Mouse (Mus musculus): ENCODE results near the gene Agfg2. TPM values are rescaled to one million over a fixed set of nuclear protein-coding genes. Genes with fewer than 3 reads are reported as not detected.

The Agfg2 gene
- 23.5 TPM for total RNA-seq (2023)

GRCm38 (mm10) chr5:137684294-137685123 is at the start of gene Agfg2:
TSS of gene Agfg2 (minus strand) at chr5:137684726.

DNA sequence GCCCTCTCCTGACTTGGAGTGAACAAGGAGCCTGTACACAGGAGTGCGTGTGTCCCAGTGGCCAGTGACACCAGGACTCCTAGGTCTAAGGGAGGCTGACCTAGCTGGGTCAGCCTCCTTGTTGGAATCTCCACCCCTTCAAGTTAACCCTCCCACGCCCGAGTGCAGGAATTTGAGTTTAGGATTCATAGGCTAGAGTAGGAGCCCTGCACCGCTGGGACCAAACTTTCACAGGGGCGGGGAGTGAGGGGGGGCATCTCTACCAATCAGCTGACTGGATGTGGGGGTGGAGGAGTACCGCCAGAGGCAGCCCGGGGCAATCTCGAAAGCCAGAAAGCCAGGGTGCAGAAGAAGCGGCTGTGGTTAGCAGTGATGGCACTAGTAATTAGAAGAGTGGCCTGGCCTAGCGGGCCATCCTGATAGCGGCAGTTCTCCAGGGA is 38.9 kb downstream of the Agfg2 start, which contains the start of gene Irs3:
TSS of gene Irs3 (minus strand) at position 63 of the 440 bp plus-strand sequence.

GRCm38 (mm10) chr5:137641054-137641453 is 43.5 kb downstream of the Agfg2 start, which contains the start of gene Sap25:
TSS of gene Sap25 (plus strand) at chr5:137641334.

DNA sequence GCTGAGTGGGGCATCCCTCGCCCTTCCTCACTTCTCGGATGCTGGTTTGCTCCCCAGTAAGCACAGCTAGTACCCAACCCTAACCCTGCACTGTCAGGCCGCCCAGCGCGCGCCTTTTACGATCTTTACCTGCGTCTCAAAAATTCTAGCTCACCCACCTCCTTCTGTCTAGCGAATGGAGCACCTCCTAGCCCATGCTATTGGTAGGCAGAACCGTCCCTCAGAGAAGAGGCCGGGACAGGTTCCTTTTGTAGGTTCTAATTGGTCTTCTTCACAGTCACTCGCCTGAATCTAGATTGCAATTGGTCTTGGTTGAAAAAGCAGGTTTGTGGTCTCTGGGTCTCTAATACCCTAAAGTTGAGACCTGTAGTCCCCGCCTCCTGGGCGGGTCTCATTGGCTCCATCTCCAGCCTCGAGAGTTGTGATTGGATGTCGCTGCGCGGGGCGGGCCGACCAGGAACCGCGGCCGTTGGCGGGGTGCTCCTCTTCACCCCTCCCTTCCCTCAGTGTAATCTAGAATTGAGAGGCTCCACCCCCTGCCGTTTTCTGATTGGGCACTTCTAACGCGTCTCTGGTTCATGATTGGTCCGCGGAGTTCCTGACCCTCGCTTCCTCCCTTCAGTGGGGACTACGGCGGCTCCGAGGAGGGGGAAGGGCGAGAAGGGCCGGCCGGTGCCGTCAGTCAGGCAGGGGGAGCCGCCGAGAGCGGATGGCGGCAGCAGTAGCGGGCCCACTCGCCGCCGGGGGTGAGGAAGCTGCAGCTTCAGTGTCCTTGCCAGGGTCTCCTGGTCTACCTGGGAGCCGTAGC is 55.8 kb downstream of the Agfg2 start, which contains the start of the genes Fbxo24, Lrch4 and Gm20605:
TSS of gene Fbxo24 (minus strand) at position 505 of the 808 bp plus-strand sequence.
TSS of gene Lrch4 (plus strand) at position 624 of the 808 bp plus-strand sequence.
TSS of gene Gm20605 (plus strand) at position 678 of the 808 bp plus-strand sequence.

GRCm38 (mm10) chr5:137613550-137613949 is 71.0 kb downstream of the Agfg2 start, which contains the start of gene Pcolce:
TSS of gene Pcolce (minus strand) at chr5:137613784.

GRCm38 (mm10) chr5:137600619-137601364 is 83.7 kb downstream of the Agfg2 start, which contains the start of gene Mospd3:
TSS of gene Mospd3 (minus strand) at chr5:137601058.

Other genes starting within 250 kb of the Agfg2 start
- 0.35 TPM for gene Zan, start 207.7 kb downstream of the Agfg2 start, total RNA-seq (2023)
- gene Pop7, start 182.2 kb downstream of the Agfg2 start, total RNA-seq (2023), result 27.2 TPM
- gene Gigyf1, start 166.2 kb downstream of the Agfg2 start, total RNA-seq (2023), result 93.3 TPM
- gene Epo, start 151.5 kb downstream of the Agfg2 start, total RNA-seq (2023), result not detected
- 259 TPM for gene Gnb2, start 151.2 kb downstream of the Agfg2 start, total RNA-seq (2023)
- gene Actl6b, start 131.2 kb downstream of the Agfg2 start, total RNA-seq (2023), result not detected
- gene Tfr2, start 114.9 kb downstream of the Agfg2 start, total RNA-seq (2023), result 0.59 TPM
- 28.5 TPM for gene Mospd3, start 83.7 kb downstream of the Agfg2 start, total RNA-seq (2023)
- gene Pcolce, start 70.9 kb downstream of the Agfg2 start, total RNA-seq (2023), result 1.2 TPM
- not detected for gene Fbxo24, start 55.7 kb downstream of the Agfg2 start, total RNA-seq (2023)
- 185 TPM for gene Lrch4, start 55.6 kb downstream of the Agfg2 start, total RNA-seq (2023)
- gene Gm20605, start 55.6 kb downstream of the Agfg2 start, total RNA-seq (2023), result 55.1 TPM
- gene Sap25, start 43.4 kb downstream of the Agfg2 start, total RNA-seq (2023), result 81.4 TPM
- not detected for gene Irs3, start 39.0 kb downstream of the Agfg2 start, total RNA-seq (2023)
- 2.0 TPM for gene Nyap1, start 56.9 kb upstream of the Agfg2 start, total RNA-seq (2023)
- gene Tsc22d4, start 61.0 kb upstream of the Agfg2 start, total RNA-seq (2023), result 183 TPM
- 18.2 TPM for gene Ppp1r35, start 94.1 kb upstream of the Agfg2 start, total RNA-seq (2023)
- 212 TPM for gene Mepce, start 102.9 kb upstream of the Agfg2 start, total RNA-seq (2023)
- 14.8 TPM for gene Zcwpw1, start 103.1 kb upstream of the Agfg2 start, total RNA-seq (2023)
- 6.1 TPM for gene Pilra, start 151.6 kb upstream of the Agfg2 start, total RNA-seq (2023)
- 4.0 TPM for gene Pilrb1, start 173.4 kb upstream of the Agfg2 start, total RNA-seq (2023)
- 3.1 TPM for gene Pilrb2, start 187.1 kb upstream of the Agfg2 start, total RNA-seq (2023)
- not detected for gene Cyp3a13, start 236.9 kb upstream of the Agfg2 start, total RNA-seq (2023)